Mouse (Mus musculus) heart, postnatal 0 days (tissue): ENCODE results near the gene Foxg1.

Experiments
- CTCF ChIP-seq: IDR thresholded peaks from 2 replicates; pipeline ENCODE4 v1.5.1; 2016; ENCODE audit warnings: antibody characterized with exemption, control low read depth, low read depth
- EP300 ChIP-seq: IDR thresholded peaks from 2 replicates; pipeline ENCODE4 v1.6.1; 2016; ENCODE audit warnings: antibody characterized with exemption, low read depth

GRCm38 (mm10) chr12:49387856-49388598, 5.6 kb downstream of the Foxg1 start:
- no peak for TF ChIP-seq CTCF
- TF ChIP-seq EP300 = no peak
